Mouse (Mus musculus) cerebellum, adult 2 months (tissue): Measurements from ENCODE around the gene Rps12. TPM values are rescaled to one million over a fixed set of nuclear protein-coding genes. Genes with fewer than 3 reads are reported as not detected.

Experiments used
- DNase-seq, 2 experiments: peaks; one replicate each; pipeline ENCODE4 v3.0.0; 2021
- H3K27ac ChIP-seq: fragments of 200-500 bp; 2 replicates; pipeline ENCODE4 v1.5.1; 2012; ENCODE audit warnings: low read length, control low read depth, inconsistent platforms; ENCODE audit not compliant: insufficient read depth
- H3K27me3 ChIP-seq: fragments of 200-500 bp; 2 replicates; pipeline ENCODE4 v1.6.1; 2012; ENCODE audit warnings: inconsistent platforms, mild to moderate bottlenecking, low read length, moderate library complexity; ENCODE audit not compliant: control insufficient read depth, insufficient read depth
- H3K4me1 ChIP-seq: fragments of 200-500 bp; 2 replicates; pipeline ENCODE4 v1.6.1; 2011; ENCODE audit warnings: low read length; ENCODE audit not compliant: control insufficient read depth, insufficient read depth
- H3K4me3 ChIP-seq: fragments of 200-500 bp; replicated peaks from 2 replicates; pipeline ENCODE3; 2011; ENCODE audit warnings: mild to moderate bottlenecking, low read depth, low read length, control low read depth; ENCODE audit not compliant: insufficient read depth
- CTCF ChIP-seq: fragments of 200-500 bp; IDR thresholded peaks from 2 replicates; pipeline ENCODE4 v1.5.1; 2011; ENCODE audit warnings: low read depth, mild to moderate bottlenecking, control low read depth, low read length, moderate library complexity, borderline replicate concordance; ENCODE audit not compliant: insufficient read depth
- POLR2A ChIP-seq: fragments of 200-500 bp; IDR thresholded peaks from 2 replicates; pipeline ENCODE4 v1.6.1; 2011; ENCODE audit warnings: low read length, control low read depth, borderline replicate concordance; ENCODE audit not compliant: insufficient read depth
- WGBS: fragments of 180-500 bp; shearing (Covaris S2); methylation state at CpG from one replicate; pipeline ENCODE4 v1.1.7; 2018; 5-methylcytosine and 5-hydroxymethylcytosine counted together
- polyA plus RNA-seq: library from polyadenylated mRNA; depleted of rRNA; stranded (reverse); fragments of >200 nt; gene quantifications from 2 replicates; pipeline ENCODE4 v1.2.3, GENCODE M21; 2012; rRNA removed

The Rps12 gene
- 979 and 1,058 TPM in 2 replicates for polyA plus RNA-seq

DNA sequence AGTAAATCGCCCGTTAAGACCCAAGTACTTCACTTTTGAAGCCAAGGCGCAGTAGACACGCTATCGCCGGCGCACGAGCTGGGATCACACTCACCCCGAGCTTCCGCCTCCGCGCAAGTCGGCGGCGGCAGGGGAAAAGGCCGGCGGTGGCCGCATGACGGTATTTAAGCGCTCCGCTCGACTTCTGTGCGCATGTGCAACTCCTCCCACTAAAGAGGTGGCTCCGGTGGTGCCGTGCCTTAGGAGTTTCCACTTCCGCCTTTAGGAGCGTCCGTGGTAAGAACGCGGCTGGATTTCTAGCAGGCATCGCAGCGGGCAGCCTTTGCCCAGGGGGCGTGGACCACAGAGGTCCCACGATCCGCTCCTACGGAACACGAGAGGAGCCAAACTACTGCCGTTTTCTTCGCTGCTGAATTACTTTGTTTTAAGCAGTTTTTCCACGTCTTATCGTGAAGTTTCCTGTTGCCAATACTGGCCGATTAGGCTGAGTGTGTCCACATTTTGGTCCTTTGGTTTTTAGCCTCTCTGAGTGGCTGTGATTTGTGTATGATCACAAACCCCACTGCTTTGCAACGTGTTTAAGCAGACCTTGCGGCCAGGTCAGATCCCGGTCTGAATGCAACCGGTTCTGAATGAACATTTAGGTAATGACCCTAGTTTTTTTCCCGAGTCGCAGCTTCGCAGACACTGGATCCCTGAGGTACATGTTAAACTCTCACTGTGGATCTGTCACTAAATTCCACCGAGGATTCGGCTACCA lies at the start of gene Rps12:
Gene Rps12 (minus strand): TSS at position 214 of the 760 bp plus-strand sequence.
- Histone ChIP-seq H3K4me3 (peak within 1 kb of the TSS; percentile 90), H3K4me1 (0 out of 2 replicates have a peak, but pooled peaks cover 2% of the 10 kb centered on the region), H3K27me3 (no peaks in the 10 kb centered on the region), H3K27ac (peak within 1 kb of the TSS; percentile 30; the same call in 1 of the 2 replicates)
- TF ChIP-seq CTCF: no peak
- peak; percentile 94 for TF ChIP-seq POLR2A
- DNase-seq: peak; percentile 98 to 99
- WGBS: under 1% methylated on average over 51 of the region's 51 CpGs

GRCm38 (mm10) chr10:23836003-23836964 lies 49.2 kb upstream of the Rps12 start:
- no peaks in the 10 kb centered on the region for H3K27me3 ChIP-seq
- H3K27ac ChIP-seq: no peak overlapping the region
- no peak overlapping the region for H3K4me3 ChIP-seq
- TF ChIP-seq CTCF (no peak), POLR2A (no peak)
- DNase-seq: no peak
- H3K4me1 ChIP-seq: no peaks in the 10 kb centered on the region
- WGBS: 83% methylated on average over 9 of the region's 9 CpGs

GRCm38 (mm10) chr10:23826516-23826915 lies 39.4 kb upstream of the Rps12 start:
- Histone ChIP-seq H3K4me1 (no peaks in the 10 kb centered on the region), H3K27me3 (no peaks in the 10 kb centered on the region), H3K27ac (no peak overlapping the region), H3K4me3 (no peak overlapping the region)
- no peak for TF ChIP-seq CTCF
- TF ChIP-seq POLR2A: no peak
- WGBS: 89% methylated on average over 7 of the region's 7 CpGs
- DNase-seq: no peak

- WGBS: 87% methylated on average over 7 of the region's 7 CpGs
- Histone ChIP-seq H3K4me1 (no peaks in the 10 kb centered on the region), H3K27ac (no peak overlapping the region), H3K4me3 (no peak overlapping the region), H3K27me3 (no peaks in the 10 kb centered on the region)
- DNase-seq: no peak
- TF ChIP-seq POLR2A: no peak
- no peak for TF ChIP-seq CTCF
Measured at GRCm38 (mm10) chr10:23816241-23816640, 29.2 kb upstream of the Rps12 start.

DNA sequence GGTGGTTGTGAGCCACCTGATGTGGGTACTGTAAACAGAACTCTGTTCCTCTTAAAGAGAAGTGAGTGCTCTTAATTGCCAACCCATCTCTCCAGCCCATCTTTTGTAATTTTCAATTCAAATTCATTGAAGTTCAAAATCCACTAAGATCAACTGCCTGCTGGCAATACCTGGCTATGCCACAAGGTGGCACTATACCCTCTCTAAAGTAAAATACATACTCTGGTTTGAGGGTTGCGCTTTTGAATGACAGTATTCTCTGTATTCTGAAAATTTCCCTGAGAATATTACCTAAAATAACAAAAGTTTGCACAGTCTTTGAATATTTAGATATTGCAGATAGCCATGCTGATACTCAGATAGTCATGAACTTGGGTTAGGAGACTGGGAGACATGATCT lies 28.1 kb upstream of the Rps12 start:
- H3K27me3 ChIP-seq: no peaks in the 10 kb centered on the region
- WGBS: 54% methylated on average over 1 of the region's 1 CpGs

DNA sequence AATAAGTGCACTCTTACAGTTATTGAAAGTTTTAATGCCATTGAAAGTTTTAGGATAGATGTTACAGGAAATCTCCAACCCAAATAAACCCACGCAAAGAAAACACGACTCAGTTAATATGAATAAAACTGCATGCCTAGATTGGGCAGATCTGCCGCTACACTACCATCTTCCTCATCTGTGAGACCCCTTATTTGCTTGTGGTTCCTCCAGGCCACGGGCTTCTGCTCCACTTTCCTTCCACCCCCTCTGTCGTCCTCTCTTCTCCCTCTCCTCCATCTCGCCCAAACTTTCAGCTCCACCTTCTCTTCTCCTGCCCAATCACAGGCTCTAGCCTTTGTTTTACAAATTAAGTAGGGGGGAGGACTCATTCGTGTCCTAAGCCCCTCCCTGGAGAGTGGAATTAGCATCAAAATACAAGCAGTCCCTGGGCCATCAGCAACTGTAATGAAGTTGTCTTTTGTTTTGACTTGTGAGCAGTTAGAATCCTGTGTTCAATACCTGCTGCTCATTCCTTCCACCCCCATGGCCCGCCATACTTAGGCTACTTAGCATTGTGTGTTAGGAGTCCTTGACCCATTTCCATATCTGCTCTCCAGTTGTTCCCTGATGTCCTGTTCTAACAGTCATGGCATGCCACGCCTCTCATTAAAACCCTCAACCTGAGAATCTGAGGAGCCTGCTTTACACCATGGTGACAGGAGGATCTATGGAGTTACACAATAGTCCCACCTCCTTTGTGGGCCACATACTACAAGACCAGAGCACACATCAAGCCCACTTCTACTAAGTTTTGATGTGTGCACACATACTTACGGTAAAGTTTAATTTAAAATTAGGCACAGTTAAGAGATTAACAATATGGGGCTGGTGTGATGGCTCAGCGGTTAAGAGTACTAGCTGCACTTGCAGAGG lies 26.0 kb upstream of the Rps12 start:
- DNase-seq: no peak
- Histone ChIP-seq H3K27me3 (no peaks in the 10 kb centered on the region), H3K4me1 (no peaks in the 10 kb centered on the region), H3K27ac (no peak overlapping the region), H3K4me3 (no peak overlapping the region)
- WGBS: 60% methylated on average over 11 of the region's 11 CpGs
- TF ChIP-seq POLR2A (no peak), CTCF (no peak)

More for the DNA sequence above, 28.1 kb upstream of the Rps12 start:
- H3K4me3 ChIP-seq: no peak overlapping the region
- no peak overlapping the region for H3K27ac ChIP-seq
- TF ChIP-seq POLR2A (no peak), CTCF (0 out of 2 replicates have a peak, but pooled peaks have one; percentile 23)
- peak; percentile 49 to 69 for DNase-seq
- no peaks in the 10 kb centered on the region for H3K4me1 ChIP-seq

GRCm38 (mm10) chr10:23812438-23812759 lies 25.3 kb upstream of the Rps12 start:
- H3K27ac ChIP-seq: no peak overlapping the region
- H3K4me3 ChIP-seq: no peak overlapping the region
- H3K27me3 ChIP-seq: no peaks in the 10 kb centered on the region
- no peaks in the 10 kb centered on the region for H3K4me1 ChIP-seq
- TF ChIP-seq CTCF (no peak; the same call in 1 of the 2 replicates), POLR2A (no peak)
- DNase-seq: no peak
